Mouse (Mus musculus): ENCODE results near the gene Doxl2. TPM values are rescaled to one million over a fixed set of nuclear protein-coding genes. Genes with fewer than 3 reads are reported as not detected.
A peak's percentile ranks its signal among the peaks of the same experiment; 100 is the strongest.

Gene Doxl2
- polyA plus RNA-seq, 1 experiment from 2014 or later = not detected

DNA sequence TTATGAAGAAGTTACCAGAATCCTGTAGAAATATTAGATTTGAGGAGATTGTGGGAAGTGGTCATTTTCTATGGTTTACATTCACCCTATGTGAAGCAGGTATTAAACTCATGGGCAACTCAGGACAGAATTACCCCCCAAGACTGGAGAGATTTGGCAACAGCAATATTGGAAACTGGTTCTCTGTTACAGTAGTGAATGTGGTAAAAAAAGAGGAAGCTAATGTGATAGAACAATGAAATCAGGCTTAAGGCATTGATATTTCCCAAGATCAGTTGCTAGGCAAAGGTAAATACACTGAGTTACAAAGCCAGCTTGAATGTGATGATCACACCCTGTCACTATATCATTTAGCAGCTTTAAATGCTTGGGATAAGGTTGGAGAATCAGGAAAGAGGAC, 6.9 kb upstream of the Doxl2 start:
- no peak for ATAC-seq (ENCODE audit: insufficient number of reproducible peaks, low FRiP score, low TSS enrichment, low read depth)
- H3K27ac ChIP-seq (replicated peaks) = no peak overlapping the region
- H3K4me2 ChIP-seq (replicated peaks) = no peak overlapping the region
- no peaks in the 10 kb centered on the region for H3K27me3 ChIP-seq
- no peak overlapping the region for H3K9ac ChIP-seq
- no peak overlapping the region for H3K4me3 ChIP-seq (replicated peaks)
- no peaks in the 10 kb centered on the region for H3K4me1 ChIP-seq
- no peaks in the 10 kb centered on the region for H3K36me3 ChIP-seq
- H3K9me3 ChIP-seq (replicated peaks) = no peaks in the 10 kb centered on the region

GRCm38 (mm10) chr6:48979616-48980015, 4.9 kb downstream of the Doxl2 start:
- Histone ChIP-seq H3K4me3 (replicated peaks) (no peak overlapping the region), H3K36me3 (no peaks in the 10 kb centered on the region), H3K9me3 (replicated peaks) (no peaks in the 10 kb centered on the region), H3K27ac (replicated peaks) (no peak overlapping the region), H3K4me2 (replicated peaks) (no peak overlapping the region), H3K4me1 (no peaks in the 10 kb centered on the region), H3K9ac (no peak overlapping the region), H3K27me3 (no peaks in the 10 kb centered on the region)
- no peak for ATAC-seq (ENCODE audit: insufficient number of reproducible peaks, low FRiP score, low TSS enrichment, low read depth)
- 37% methylated on average over 1 of the region's 1 CpGs for WGBS

DNA sequence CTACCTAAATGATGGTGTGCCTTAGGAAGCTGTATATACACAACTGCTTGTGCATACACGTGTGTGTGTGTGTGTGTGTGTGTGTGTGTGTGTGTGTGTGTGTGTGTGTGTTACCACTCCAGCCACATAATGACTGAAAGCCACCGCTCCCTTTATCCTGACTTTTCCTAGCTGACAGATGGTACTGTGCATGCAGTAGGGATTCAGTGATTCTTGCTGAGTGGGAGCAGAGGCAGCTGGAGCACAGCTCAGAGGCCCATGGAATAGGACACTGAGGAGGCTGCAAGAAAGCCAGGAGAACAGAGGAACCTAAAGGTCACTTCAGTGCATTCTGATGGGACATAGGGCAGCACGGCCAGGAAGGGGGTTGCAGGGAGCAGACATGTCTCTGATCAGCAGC, 7.5 kb downstream of the Doxl2 start:
- H3K9me3 ChIP-seq (replicated peaks) = no peaks in the 10 kb centered on the region
- no peak overlapping the region for H3K4me2 ChIP-seq (replicated peaks)
- H3K27me3 ChIP-seq = no peaks in the 10 kb centered on the region
- H3K27ac ChIP-seq (replicated peaks) = no peak overlapping the region
- H3K4me3 ChIP-seq (replicated peaks) = no peak overlapping the region
- H3K9ac ChIP-seq = no peak overlapping the region
- H3K4me1 ChIP-seq = no peaks in the 10 kb centered on the region
- no peaks in the 10 kb centered on the region for H3K36me3 ChIP-seq
- 79% methylated on average over 3 of the region's 3 CpGs for WGBS
- no peak for ATAC-seq (ENCODE audit: insufficient number of reproducible peaks, low FRiP score, low TSS enrichment, low read depth)

DNA sequence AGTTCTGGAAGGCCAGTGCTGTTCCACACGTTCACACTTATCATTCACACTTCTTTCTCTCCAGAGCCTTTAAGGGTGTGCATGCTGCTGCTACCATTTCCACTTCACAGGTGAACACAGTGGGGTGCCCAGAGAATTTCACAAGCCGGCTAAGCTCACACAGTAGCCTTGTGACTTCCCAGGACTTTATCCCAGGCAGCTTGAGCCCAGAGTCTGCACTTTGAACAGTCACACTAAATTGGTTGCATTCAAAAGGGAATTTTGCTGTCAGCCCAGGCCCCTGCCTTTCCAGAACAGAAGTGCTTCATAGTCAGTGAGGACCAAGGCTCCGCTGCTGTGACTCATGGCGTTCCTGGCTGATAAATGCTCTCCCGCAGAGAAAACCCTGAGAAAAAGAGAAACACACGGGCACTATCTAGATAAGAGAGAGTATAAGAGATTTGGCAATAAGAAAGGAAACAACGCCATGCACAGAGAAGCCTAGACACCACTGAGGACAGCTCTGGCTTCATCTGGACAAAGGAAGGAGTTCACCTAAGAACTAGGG, 11.8 kb downstream of the Doxl2 start, which contains the start of gene Svs1:
Gene Svs1, plus strand, starts transcription at position 418 of the 547 bp plus-strand sequence.
- H3K9ac ChIP-seq = no peak within 1 kb of the TSS
- H3K4me1 ChIP-seq = no peaks in the 10 kb centered on the region
- 72% methylated on average over 7 of the region's 7 CpGs for WGBS
- no peak within 1 kb of the TSS for H3K4me3 ChIP-seq (replicated peaks)
- no peaks in the 10 kb centered on the region for H3K36me3 ChIP-seq
- no peak for ATAC-seq (ENCODE audit: insufficient number of reproducible peaks, low FRiP score, low TSS enrichment, low read depth)
- H3K27me3 ChIP-seq = no peaks in the 10 kb centered on the region
- no peaks in the 10 kb centered on the region for H3K9me3 ChIP-seq (replicated peaks)
- H3K27ac ChIP-seq (replicated peaks) = no peak within 1 kb of the TSS
- H3K4me2 ChIP-seq (replicated peaks) = no peak within 1 kb of the TSS

DNA sequence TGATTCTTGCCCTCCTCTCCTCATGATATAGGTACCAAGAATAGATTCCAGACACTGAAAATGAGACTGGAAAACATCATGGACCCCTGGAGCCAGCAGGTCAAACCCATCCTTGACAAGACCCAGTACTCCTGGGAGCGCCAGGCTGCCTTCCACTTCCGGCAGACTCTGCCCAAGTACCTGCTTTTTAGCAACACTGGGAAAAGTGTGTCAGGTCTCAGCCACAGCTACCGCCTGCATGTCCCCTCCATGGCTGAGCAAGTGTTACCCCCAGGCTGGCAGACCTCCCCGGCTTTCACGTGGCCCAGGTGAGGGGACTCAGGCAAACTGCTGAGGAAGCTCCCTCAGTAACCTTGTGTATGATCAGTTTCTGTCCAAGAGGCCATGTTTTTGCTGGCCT, 15.2 kb downstream of the Doxl2 start:
- no peaks in the 10 kb centered on the region for H3K4me1 ChIP-seq
- no peak overlapping the region for H3K27ac ChIP-seq (replicated peaks)
- H3K36me3 ChIP-seq = no peaks in the 10 kb centered on the region
- H3K9ac ChIP-seq = no peak overlapping the region
- H3K27me3 ChIP-seq = no peaks in the 10 kb centered on the region
- 94% methylated on average over 5 of the region's 5 CpGs for WGBS
- H3K9me3 ChIP-seq (replicated peaks) = no peaks in the 10 kb centered on the region
- ATAC-seq (ENCODE audit: insufficient number of reproducible peaks, low FRiP score, low TSS enrichment, low read depth) = no peak
- H3K4me2 ChIP-seq (replicated peaks) = no peak overlapping the region
- H3K4me3 ChIP-seq (replicated peaks) = no peak overlapping the region

DNA sequence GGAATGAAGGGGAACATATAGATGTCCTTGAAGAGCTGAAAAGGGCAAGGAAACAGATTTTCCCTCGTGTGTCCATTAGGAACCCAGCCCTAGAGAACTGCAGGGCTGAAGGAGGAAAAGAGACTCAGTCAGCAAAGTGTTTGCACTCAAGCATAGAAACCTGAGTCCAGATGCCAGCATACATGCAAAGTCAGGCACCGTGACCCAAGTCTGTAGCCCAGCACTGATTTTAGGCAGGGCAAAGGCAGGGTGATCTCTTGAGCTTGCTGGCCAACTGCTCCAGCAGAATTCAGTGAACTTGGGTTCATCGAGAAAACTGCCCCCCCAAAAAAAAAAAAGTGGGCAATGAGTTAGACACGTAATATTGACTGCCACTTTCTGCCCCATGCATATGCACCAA, 17.2 kb downstream of the Doxl2 start:
- Histone ChIP-seq H3K27me3 (no peaks in the 10 kb centered on the region), H3K9ac (no peak overlapping the region), H3K4me2 (replicated peaks) (no peak overlapping the region), H3K4me3 (replicated peaks) (no peak overlapping the region), H3K9me3 (replicated peaks) (no peaks in the 10 kb centered on the region), H3K36me3 (no peaks in the 10 kb centered on the region), H3K4me1 (no peaks in the 10 kb centered on the region), H3K27ac (replicated peaks) (no peak overlapping the region)
- 64% methylated on average over 4 of the region's 4 CpGs for WGBS
- ATAC-seq (ENCODE audit: insufficient number of reproducible peaks, low FRiP score, low TSS enrichment, low read depth) = no peak

- ATAC-seq (ENCODE audit: insufficient number of reproducible peaks, low FRiP score, low TSS enrichment, low read depth) = no peak
- no peak overlapping the region for H3K27ac ChIP-seq (replicated peaks)
- WGBS = 56% methylated on average over 6 of the region's 6 CpGs
- H3K4me1 ChIP-seq = no peaks in the 10 kb centered on the region
- no peak overlapping the region for H3K4me3 ChIP-seq (replicated peaks)
- H3K36me3 ChIP-seq = no peaks in the 10 kb centered on the region
- H3K27me3 ChIP-seq = no peaks in the 10 kb centered on the region
- no peak overlapping the region for H3K9ac ChIP-seq
- no peak overlapping the region for H3K4me2 ChIP-seq (replicated peaks)
- no peaks in the 10 kb centered on the region for H3K9me3 ChIP-seq (replicated peaks)
Measured at GRCm38 (mm10) chr6:48998186-48998585, 23.4 kb downstream of the Doxl2 start.

DNA sequence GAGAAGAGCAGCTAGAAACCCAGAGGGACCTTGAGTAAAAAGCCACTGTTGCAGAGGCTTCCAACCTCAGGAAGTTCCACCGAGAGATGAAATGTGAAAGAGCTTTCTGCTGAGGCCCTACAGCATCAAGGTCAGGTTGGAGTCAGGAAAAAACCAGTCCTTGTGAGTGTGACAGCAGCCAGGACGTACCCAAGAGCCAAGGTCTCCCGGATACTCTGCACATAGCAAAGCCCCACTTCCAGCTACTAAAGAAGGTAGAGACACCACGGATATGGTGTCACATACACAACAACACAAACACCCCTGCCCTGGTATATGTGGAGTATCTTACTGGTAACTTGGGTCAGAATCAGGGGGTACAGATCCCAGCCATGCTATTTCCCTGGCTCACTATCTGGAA, 24.0 kb downstream of the Doxl2 start:
- 84% methylated on average over 4 of the region's 4 CpGs for WGBS
- no peak for ATAC-seq (ENCODE audit: insufficient number of reproducible peaks, low FRiP score, low TSS enrichment, low read depth)
- no peaks in the 10 kb centered on the region for H3K4me1 ChIP-seq

GRCm38 (mm10) chr6:49003381-49003780, 28.6 kb downstream of the Doxl2 start:
- WGBS = 37% methylated on average over 4 of the region's 4 CpGs
- no peak for ATAC-seq (ENCODE audit: insufficient number of reproducible peaks, low FRiP score, low TSS enrichment, low read depth)
- Histone ChIP-seq H3K27ac (replicated peaks) (no peak overlapping the region), H3K4me2 (replicated peaks) (no peak overlapping the region), H3K9ac (no peak overlapping the region), H3K36me3 (no peaks in the 10 kb centered on the region), H3K9me3 (replicated peaks) (no peaks in the 10 kb centered on the region), H3K4me1 (peaks cover 3% of the 10 kb centered on the region), H3K4me3 (replicated peaks) (no peak overlapping the region), H3K27me3 (no peaks in the 10 kb centered on the region)

More for the DNA sequence above, 24.0 kb downstream of the Doxl2 start:
- Histone ChIP-seq H3K9ac (no peak overlapping the region), H3K36me3 (no peaks in the 10 kb centered on the region), H3K4me3 (replicated peaks) (no peak overlapping the region), H3K27me3 (no peaks in the 10 kb centered on the region), H3K4me2 (replicated peaks) (no peak overlapping the region), H3K27ac (replicated peaks) (no peak overlapping the region), H3K9me3 (replicated peaks) (no peaks in the 10 kb centered on the region)

DNA sequence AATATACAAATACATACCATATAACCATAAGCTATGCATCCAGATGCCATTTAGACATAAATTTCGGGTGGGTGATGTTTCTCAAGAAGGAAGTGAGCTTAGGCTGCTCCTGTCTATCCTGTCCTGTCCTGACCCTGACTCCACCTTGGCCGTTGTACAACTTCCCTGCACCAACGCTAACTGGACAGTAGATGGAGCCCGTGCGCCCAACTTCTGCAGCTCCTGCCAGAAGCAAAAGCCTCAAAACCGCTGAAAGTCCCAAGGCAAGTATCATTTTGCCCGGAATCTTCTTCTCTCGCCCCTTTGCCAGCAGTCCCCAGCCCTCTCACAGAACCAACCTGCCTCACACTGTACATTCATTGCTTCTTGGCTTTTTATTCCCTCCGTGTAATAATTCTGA, 33.2 kb downstream of the Doxl2 start:
- Histone ChIP-seq H3K4me2 (replicated peaks) (peak overlapping the region; percentile 55), H3K4me3 (replicated peaks) (peak overlapping the region; percentile 36), H3K27ac (replicated peaks) (no peak overlapping the region), H3K9me3 (replicated peaks) (no peaks in the 10 kb centered on the region), H3K27me3 (no peaks in the 10 kb centered on the region), H3K36me3 (no peaks in the 10 kb centered on the region), H3K4me1 (peaks cover 13% of the 10 kb centered on the region), H3K9ac (no peak overlapping the region)
- no peak for ATAC-seq (ENCODE audit: insufficient number of reproducible peaks, low FRiP score, low TSS enrichment, low read depth)
- 0% methylated on average over 9 of the region's 9 CpGs for WGBS

GRCm38 (mm10) chr6:49008420-49009160, 33.8 kb downstream of the Doxl2 start:
- H3K27me3 ChIP-seq = no peaks in the 10 kb centered on the region
- peaks cover 13% of the 10 kb centered on the region for H3K4me1 ChIP-seq
- H3K9me3 ChIP-seq (replicated peaks) = no peaks in the 10 kb centered on the region
- no peak for ATAC-seq (ENCODE audit: insufficient number of reproducible peaks, low FRiP score, low TSS enrichment, low read depth)
- H3K27ac ChIP-seq (replicated peaks) = no peak overlapping the region
- 20% methylated on average over 13 of the region's 13 CpGs for WGBS
- peak overlapping the region; percentile 36 for H3K4me3 ChIP-seq (replicated peaks)
- no peaks in the 10 kb centered on the region for H3K36me3 ChIP-seq
- peak overlapping the region; percentile 55 for H3K4me2 ChIP-seq (replicated peaks)
- H3K9ac ChIP-seq = no peak overlapping the region

GRCm38 (mm10) chr6:49009161-49009555, 34.4 kb downstream of the Doxl2 start:
- Histone ChIP-seq H3K4me3 (replicated peaks) (peak overlapping the region; percentile 36), H3K9me3 (replicated peaks) (no peaks in the 10 kb centered on the region), H3K4me2 (replicated peaks) (peak overlapping the region; percentile 55), H3K36me3 (no peaks in the 10 kb centered on the region), H3K27ac (replicated peaks) (no peak overlapping the region), H3K4me1 (peaks cover 13% of the 10 kb centered on the region), H3K27me3 (no peaks in the 10 kb centered on the region), H3K9ac (no peak overlapping the region)
- 35% methylated on average over 7 of the region's 7 CpGs for WGBS
- ATAC-seq (ENCODE audit: insufficient number of reproducible peaks, low FRiP score, low TSS enrichment, low read depth) = no peak
